Mouse (Mus musculus) kidney, postnatal 14 days (tissue): ENCODE results near the gene Dcdc2a.

Experiments used
- DNase-seq: peaks from one replicate; pipeline ENCODE4 v3.0.0; 2022; ENCODE audit warnings: mixed read lengths

Gene Dcdc2a

DNA sequence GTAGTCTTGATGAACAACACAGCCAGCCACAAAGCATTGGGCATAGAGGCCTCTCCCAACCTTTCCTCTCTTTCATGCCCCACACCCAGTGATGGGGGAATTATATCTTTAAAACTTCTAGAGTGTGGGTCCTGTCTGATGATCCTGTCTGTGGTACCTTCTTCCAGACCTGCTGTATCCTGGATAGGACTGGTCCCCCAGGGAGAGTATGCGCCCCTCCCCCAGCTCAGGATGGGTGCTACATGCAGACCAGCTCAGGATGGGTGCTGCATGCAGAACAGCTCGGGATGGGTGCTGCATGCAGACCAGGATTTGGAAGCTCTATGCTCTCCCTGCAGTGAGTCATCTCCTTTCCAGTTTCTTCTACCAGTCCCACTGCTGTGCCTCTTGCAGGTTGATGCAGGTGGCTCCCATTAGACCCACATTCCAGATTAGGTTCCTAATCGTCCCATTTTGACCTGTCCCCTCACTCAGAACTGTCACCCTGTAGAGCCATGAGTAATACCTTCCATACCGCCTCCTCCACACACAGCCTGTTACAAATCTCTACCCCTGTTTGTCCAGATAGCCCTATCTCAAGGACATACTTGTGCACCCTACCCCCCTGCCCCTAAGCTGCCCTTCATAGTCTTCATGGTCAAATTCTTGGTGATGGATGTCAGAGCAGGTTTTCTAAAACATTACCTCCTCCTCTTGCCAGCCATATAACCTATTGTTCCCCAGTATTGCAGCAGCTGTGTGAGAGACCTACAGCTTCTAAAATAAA lies 122.6 kb downstream of the Dcdc2a start:
- DNase-seq = no peak

DNA sequence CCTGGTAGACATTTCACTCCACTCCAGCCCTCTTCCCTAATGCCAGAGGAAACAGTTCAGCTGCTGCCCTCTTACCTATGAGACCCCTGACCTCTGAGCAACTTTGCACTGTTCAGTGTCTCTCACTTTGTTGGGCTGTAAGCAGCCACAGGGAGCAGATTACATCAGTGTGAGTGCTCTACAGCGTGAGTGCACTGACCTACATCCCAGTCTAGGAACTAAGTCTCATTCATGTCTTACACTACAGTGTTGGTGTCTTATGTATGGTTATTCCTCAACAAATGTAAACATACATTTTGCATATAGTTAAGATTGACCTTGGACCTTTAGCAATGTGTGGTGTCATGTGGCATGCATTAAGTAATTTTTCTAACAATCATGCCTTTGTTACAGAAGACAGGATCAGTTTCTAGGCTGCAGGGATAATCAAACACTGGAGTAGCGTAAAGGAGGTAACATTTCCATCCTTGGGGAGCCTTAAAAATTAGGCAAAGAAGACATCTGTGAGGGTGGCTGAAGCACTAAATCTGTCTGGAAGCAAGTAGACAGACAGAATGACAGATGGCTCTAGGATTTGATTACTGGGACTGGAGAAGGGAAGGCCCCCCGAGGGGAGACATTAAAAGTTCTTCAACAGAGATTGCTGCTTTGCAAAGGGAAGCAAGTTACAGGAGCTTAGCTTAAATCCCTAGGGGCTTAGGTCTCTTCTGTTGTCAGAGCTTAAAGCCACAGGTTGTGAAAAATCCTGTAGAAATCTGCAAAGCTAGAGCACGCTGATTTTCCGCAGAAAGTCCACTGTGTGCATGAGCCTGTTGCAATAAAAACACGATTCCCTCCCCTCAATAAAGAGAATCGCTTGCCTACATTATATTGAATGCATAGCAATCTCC lies 130.9 kb downstream of the Dcdc2a start:
- no peak for DNase-seq

DNA sequence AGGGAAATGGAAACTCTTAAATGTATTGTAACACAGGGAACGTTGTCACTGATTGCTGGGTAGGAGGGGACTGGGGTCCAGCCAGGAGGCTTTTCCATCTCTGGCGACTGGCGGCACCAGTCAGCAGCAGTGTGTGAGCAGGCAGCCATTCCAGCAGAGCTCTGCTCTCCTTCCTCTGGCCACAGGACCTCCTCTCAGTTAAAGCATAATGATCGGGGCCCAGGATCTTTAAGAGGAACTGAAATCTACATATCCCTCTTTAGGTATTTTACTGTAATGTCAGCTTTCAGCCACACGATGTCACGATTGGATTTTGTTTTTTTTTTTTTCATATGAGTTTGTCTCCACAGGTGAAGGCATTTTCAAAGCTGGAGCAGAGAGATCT lies 131.5 kb downstream of the Dcdc2a start:
- no peak for DNase-seq

DNA sequence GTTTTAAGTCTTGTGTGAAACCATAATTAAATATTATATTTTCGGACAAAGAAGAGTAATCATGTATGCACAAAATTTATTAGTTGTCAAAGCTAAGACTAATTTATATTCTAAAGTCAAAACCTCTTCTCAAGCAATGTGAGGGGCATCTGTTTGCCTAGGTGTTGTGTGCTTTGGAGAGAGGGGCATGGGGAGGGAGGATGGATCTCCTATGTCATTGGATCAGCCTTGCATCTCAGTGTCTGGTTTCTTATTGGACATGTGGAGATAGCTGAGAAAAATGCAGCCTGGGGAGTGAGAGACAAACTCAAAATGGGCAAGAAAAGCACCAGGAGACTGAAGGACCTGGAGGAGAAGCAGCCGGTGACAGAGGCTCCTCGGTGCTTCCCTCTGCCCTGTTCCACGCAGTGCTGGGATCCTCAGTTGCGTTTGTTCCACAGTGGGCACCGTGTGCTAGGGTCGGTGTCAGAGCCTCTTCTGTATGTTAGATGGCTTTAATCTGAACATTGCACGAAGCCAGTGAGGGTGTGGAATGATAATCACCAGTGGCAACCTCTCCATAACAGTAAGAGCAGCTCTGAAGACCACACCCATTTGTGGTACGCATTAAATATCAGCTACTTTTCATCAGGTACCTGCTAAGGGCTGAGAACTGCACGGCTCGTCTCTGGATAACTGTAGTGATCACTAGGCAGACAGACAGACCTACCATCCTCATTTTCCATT lies 133.8 kb downstream of the Dcdc2a start:
- DNase-seq = no peak

DNA sequence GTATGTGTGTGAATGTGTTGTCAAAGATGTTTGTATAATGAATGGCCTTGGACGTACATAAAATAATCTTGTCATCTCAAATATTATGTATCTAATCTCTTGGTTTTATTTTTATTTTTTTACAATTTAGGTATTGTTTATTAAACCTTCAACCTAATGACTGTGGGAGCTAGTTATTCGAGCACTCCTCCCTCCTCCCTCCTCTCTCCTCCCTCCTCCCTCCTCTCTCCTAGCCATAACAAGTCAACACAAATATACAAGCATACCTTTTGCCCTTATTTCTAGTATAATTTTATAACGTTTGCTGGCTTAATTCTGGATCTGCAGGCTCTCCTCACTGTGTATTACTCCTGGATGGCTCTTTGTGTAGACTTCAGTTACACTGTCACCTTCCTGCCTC lies 134.4 kb downstream of the Dcdc2a start:
- DNase-seq = no peak

GRCm38 (mm10) chr13:25195706-25196105 lies 139.9 kb downstream of the Dcdc2a start:
- no peak for DNase-seq

- DNase-seq = no peak
Observed at GRCm38 (mm10) chr13:25199916-25200315, 144.1 kb downstream of the Dcdc2a start.

GRCm38 (mm10) chr13:25206950-25207349 lies 151.1 kb downstream of the Dcdc2a start:
- DNase-seq = no peak

- DNase-seq = no peak
Observed at GRCm38 (mm10) chr13:25218394-25218793, 162.6 kb downstream of the Dcdc2a start.

DNA sequence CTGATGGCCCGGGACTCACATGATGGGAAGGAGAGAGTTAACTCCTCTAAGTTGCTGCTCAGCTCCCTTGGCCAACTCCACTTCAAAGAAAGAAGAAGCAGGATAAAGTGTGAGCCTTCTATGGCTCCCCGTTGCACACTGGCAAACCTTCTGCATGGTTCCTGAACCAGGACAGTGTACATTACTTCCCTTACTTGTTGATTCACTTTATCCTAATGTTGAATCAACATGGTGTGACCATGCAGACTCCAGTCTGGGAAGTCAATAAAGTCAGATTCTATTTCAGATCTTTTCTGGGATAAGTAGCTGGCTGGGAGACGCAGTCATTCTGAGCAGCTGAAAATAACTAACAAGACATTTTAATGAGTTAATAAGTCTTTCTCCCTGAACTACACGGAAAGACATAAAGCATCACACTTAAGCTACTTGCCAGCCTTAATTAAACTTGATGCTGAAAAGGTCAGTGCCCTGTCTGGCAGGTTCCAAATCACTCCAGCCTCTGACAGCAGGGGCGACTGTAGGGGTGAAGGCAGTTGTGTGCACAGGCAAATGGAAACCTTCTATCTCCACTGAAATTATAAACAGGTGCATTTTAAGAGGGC lies 164.5 kb downstream of the Dcdc2a start:
- no peak for DNase-seq

DNA sequence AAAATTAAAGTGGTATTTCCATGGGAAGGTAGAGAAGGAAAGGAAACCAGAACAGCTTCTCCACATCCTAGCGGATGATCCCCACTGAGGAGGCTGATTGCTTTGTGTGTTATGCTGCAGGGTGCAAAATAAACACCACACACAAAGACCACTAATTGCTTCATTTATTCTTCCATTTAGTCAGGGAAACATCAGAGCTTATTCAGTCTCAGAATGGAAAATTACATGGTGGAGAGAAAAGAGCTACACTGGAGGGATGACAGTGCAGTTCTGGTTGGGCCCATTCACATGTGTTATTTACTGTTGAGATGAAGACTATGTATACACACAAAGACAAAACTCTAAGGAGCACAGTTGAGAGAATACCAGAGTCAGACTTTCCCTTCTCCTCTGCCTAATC lies 196.1 kb downstream of the Dcdc2a start:
- DNase-seq = no peak

DNA sequence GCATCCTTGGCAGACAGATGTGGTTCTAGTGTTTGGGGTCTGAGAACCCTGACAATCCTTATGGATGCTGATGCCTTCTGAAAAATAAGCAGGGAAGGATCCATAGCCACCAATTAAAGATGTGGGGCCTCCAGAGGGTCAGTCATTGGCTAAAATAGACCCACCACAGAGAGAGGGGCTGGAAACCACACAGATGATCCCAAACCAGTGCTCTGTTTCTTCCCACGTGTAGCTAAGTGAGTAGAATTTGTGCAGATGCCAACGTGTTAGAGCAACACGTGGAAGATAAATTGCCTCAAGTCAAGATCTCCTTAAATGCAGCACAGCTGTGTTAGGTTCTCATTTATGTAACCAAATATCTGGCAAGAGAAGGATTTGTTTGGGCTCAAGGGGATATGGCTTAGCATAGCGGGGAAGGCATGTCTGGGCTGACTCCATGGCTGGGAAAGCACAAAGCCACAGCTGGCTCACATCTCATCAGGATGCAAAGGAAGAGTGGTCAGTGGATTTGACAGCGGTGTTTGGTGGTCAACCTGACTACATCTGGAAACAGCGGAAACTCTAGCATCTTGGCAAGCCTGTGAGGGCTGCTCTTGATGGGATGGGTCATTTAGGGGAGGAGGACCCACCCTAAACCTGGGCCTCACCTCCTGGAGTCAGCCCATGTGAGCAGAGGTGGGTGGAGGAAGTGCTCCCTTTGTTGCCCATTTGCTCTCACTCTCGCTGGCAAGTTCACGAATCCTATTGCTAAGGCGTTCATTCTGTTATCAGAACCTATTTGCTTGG lies 198.9 kb downstream of the Dcdc2a start:
- DNase-seq = no peak

- no peak for DNase-seq
Observed at GRCm38 (mm10) chr13:25257608-25258007, 201.8 kb downstream of the Dcdc2a start.
